Mouse (Mus musculus) CD8-positive naive resting alpha-beta T cell, adult 2 months (primary cell): ENCODE measurements around the gene Fbxo8.

Source experiments
- DNase-seq, 2 experiments: peaks; one replicate each; pipeline ENCODE4 v3.0.0; 2022; ENCODE audit warnings: low read depth in 2 of 2, low spot score in 2 of 2

The Fbxo8 gene

GRCm38 (mm10) chr8:56611736-56612135, 60.8 kb downstream of the Fbxo8 start:
- DNase-seq, result no peak

- DNase-seq, result no peak
Measured at GRCm38 (mm10) chr8:56614235-56614634, 63.3 kb downstream of the Fbxo8 start.

GRCm38 (mm10) chr8:56615005-56615404, 64.1 kb downstream of the Fbxo8 start:
- peak; percentile 35 to 50 for DNase-seq

- peak; percentile 22 to 57 for DNase-seq
Measured at GRCm38 (mm10) chr8:56616260-56616659, 65.4 kb downstream of the Fbxo8 start.

GRCm38 (mm10) chr8:56617271-56617670, 66.4 kb downstream of the Fbxo8 start:
- no peak for DNase-seq

GRCm38 (mm10) chr8:56619056-56619455, 68.2 kb downstream of the Fbxo8 start:
- DNase-seq, result no peak

GRCm38 (mm10) chr8:56619571-56619970, 68.7 kb downstream of the Fbxo8 start:
- DNase-seq, result no peak

- no peak for DNase-seq
Measured at GRCm38 (mm10) chr8:56620691-56621090, 69.8 kb downstream of the Fbxo8 start.

- DNase-seq, result no peak
Measured at GRCm38 (mm10) chr8:56621093-56621492, 70.2 kb downstream of the Fbxo8 start.

- DNase-seq, result no peak
Measured at GRCm38 (mm10) chr8:56622470-56623024, 71.7 kb downstream of the Fbxo8 start.

GRCm38 (mm10) chr8:56623346-56623745, 72.5 kb downstream of the Fbxo8 start:
- DNase-seq, result no peak

GRCm38 (mm10) chr8:56629160-56629559, 78.3 kb downstream of the Fbxo8 start:
- DNase-seq, result no peak

- DNase-seq, result no peak
Measured at GRCm38 (mm10) chr8:56639277-56639676, 88.4 kb downstream of the Fbxo8 start.
